In genomic region chr5:140178058-140178690, GRCm38 (mm10) we compare ENCODE assay signal across 8 mouse cellular contexts.
DNase-seq lines count a peak whose midpoint lies in the region; ATAC-seq and TF ChIP-seq lines count a peak whose summit lies in the region.

No protein-coding gene starts in this region.

- no peak for TF ChIP-seq EP300 in liver, postnatal 0 days (IDR thresholded peaks at IDR 0.05; ENCODE audit: low read depth)

- 48% methylated on average over 10 of the region's 10 CpGs for WGBS in lung, embryonic 16.5 days
- 70% methylated on average over 10 of the region's 10 CpGs for WGBS in liver, postnatal 0 days (ENCODE audit: insufficient replicate concordance)

- intact Hi-C loops in heart, postnatal 14 days (cut with DNase I), result no loop called here

- no peaks in the 10 kb centered on the region for H3K9me3 ChIP-seq in lung, embryonic 16.5 days (ENCODE audit: control insufficient read depth, low read length)
- no peaks in the 10 kb centered on the region for H3K9me3 ChIP-seq in liver, postnatal 0 days (ENCODE audit: low read length)

- no peaks in the 10 kb centered on the region for H3K27me3 ChIP-seq in lung, embryonic 16.5 days (ENCODE audit: control insufficient read depth, insufficient read depth, low read depth, low read length)
- no peaks in the 10 kb centered on the region for H3K27me3 ChIP-seq in liver, postnatal 0 days (ENCODE audit: insufficient read depth, low read length)

- peak; percentile 34; the same call in 1 of the 2 replicates for ATAC-seq in lung, embryonic 16.5 days (ENCODE audit: low read depth)
- ATAC-seq in liver, postnatal 0 days, result no peak

- TF ChIP-seq CTCF in layer of hippocampus, adult 2 months (conservative IDR thresholded peaks at IDR 0.05), result 0 out of 2 replicates have a peak, but pooled peaks have one; percentile 14
- no peak for TF ChIP-seq CTCF in liver, postnatal 0 days (IDR thresholded peaks at IDR 0.05; ENCODE audit: low read depth)

- H3K9ac ChIP-seq in lung, embryonic 16.5 days (ENCODE audit: low read length), result 0 out of 2 replicates have a peak overlapping the region, but pooled peaks have one; percentile 7
- no peak overlapping the region for H3K9ac ChIP-seq in liver, postnatal 0 days (replicated peaks)

- no peak for DNase-seq in layer of hippocampus, adult 2 months (ENCODE audit: low spot score in 2 of 2)
- no peak for DNase-seq in layer of hippocampus, adult 11-12 months (ENCODE audit: low spot score)
- peak; percentile 72 to 80 for DNase-seq in cerebellum, postnatal 14 days
- peak; percentile 53 to 66 for DNase-seq in heart, postnatal 14 days
- no peak for DNase-seq in liver, postnatal 0 days
- no peak for DNase-seq in adipocyte (ENCODE audit: low spot score)
- no peak for DNase-seq in spleen, postnatal 4 days (ENCODE audit: low spot score in 2 of 2)

- H3K4me2 ChIP-seq in lung, embryonic 16.5 days (ENCODE audit: low read depth, low read length), result no peak overlapping the region
- no peak overlapping the region for H3K4me2 ChIP-seq in liver, postnatal 0 days (ENCODE audit: low read depth, low read length)

- no peak overlapping the region for H3K4me3 ChIP-seq in layer of hippocampus, adult 2 months
- H3K4me3 ChIP-seq in lung, embryonic 16.5 days (ENCODE audit: low read length), result no peak overlapping the region
- H3K4me3 ChIP-seq in liver, postnatal 0 days (ENCODE audit: low read depth, low read length), result no peak overlapping the region

- peaks cover 8% of the 10 kb centered on the region for H3K4me1 ChIP-seq in lung, embryonic 16.5 days (replicated peaks; ENCODE audit: control insufficient read depth, insufficient read depth, low read length)
- no peaks in the 10 kb centered on the region; the same call in 1 of the 2 replicates for H3K4me1 ChIP-seq in liver, postnatal 0 days (ENCODE audit: insufficient read depth)

- no peak overlapping the region for H3K27ac ChIP-seq in layer of hippocampus, adult 2 months
- H3K27ac ChIP-seq in lung, embryonic 16.5 days (ENCODE audit: low read length), result peak overlapping the region; percentile 37; the same call in 1 of the 2 replicates
- H3K27ac ChIP-seq in liver, postnatal 0 days (ENCODE audit: low read depth), result no peak overlapping the region

- H3K36me3 ChIP-seq in lung, embryonic 16.5 days (ENCODE audit: control insufficient read depth, insufficient read depth, low read length), result no peaks in the 10 kb centered on the region
- no peaks in the 10 kb centered on the region for H3K36me3 ChIP-seq in liver, postnatal 0 days (replicated peaks; ENCODE audit: insufficient read depth, low read length)

Comparison
In these comparisons a context has a peak if more than half of its experiments do, and no peak if none do; other contexts are left out.
1. DNase-seq: peak in cerebellum, postnatal 14 days (2 of 2) and heart, postnatal 14 days (2 of 2); none in layer of hippocampus, adult 2 months (0 of 2), layer of hippocampus, adult 11-12 months (single experiment), liver, postnatal 0 days (single experiment), adipocyte (single experiment) and spleen, postnatal 4 days (0 of 2).